Mouse (Mus musculus): ENCODE measurements around the gene Bmp3. TPM values are rescaled to one million over a fixed set of nuclear protein-coding genes. Genes with fewer than 3 reads are reported as not detected.

Gene Bmp3
- polyA plus RNA-seq, 1 experiment from 2014 or later: 0.83 TPM

DNA sequence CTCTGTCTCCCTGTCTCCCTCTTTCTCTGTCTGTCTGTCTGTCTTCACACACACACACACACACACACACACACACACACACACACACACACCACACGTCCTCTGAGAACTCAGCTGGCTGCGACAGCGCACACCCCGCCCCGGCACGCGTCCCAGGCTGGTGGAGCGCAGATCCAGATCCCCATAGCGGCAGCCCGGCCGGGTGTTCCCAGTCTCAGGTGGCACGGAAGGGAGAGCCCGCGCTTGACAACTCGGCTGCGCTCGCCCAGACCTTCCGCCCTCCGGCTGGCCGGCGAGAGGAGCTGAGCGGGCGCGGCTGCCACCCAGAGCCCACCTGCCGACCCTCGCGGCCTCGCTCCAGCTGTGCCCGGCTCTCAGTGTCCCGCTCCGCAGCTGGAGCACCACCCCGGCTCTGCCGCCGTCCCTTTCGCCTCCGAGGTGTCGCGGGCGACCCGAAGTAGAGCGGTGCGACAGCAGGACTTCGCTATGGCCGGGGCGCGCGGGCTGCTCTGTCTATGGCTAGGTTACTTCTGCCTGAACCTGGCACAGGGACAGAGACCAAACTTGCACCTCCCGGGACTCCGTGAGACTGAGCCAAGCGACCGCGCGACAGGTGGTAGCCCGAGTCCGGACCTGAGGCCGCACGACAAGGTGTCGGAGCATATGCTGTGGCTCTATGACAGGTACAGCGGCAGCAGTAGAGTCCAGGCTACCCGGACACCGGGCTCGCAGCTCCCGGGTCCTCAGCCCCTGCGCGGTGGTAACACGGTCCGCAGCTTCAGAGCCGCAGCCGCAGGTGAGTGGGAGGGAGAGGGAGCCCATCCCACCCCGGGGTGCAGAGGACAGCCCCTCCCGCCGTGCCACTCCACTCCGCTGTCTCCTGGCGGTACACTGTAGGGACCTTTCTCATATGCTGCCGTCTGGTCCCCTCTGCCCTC lies 681 bp downstream of the Bmp3 start:
- Histone ChIP-seq H3K27ac (no peak overlapping the region), H3K9me3 (replicated peaks) (no peaks in the 10 kb centered on the region), H3K9ac (peak overlapping the region; percentile 49; the same call in 1 of the 2 replicates), H3K36me3 (no peaks in the 10 kb centered on the region), H3K4me3 (peak overlapping the region; percentile 61), H3K27me3 (peaks cover 62% of the 10 kb centered on the region), H3K4me2 (peak overlapping the region; percentile 99), H3K4me1 (replicated peaks) (peaks cover 12% of the 10 kb centered on the region)
- under 1% methylated on average over 75 of the region's 75 CpGs for WGBS
- ATAC-seq (replicated peaks; ENCODE audit: insufficient number of reproducible peaks, insufficient read depth, low FRiP score, low read depth): peak; percentile 47

DNA sequence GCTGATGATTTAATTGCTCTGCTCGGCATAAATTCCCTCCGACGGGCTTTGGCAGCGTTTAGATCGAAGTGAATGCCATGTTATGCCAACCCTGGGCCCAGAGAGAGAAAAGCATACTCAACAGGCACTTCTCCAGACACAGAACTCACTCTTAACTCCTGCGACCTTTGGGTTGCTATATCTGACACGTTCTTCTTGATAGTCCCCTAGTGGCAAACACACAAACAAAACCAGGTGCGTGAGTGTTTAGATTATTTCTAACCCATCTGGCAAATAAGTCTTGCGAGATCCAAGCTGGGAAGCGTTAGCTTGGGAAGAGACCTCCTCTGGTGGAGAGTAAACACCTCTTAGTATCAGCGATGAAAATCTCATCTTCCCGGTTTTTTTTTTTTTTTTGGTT lies 1.5 kb downstream of the Bmp3 start:
- 11% methylated on average over 12 of the region's 12 CpGs for WGBS
- H3K27ac ChIP-seq: no peak overlapping the region

DNA sequence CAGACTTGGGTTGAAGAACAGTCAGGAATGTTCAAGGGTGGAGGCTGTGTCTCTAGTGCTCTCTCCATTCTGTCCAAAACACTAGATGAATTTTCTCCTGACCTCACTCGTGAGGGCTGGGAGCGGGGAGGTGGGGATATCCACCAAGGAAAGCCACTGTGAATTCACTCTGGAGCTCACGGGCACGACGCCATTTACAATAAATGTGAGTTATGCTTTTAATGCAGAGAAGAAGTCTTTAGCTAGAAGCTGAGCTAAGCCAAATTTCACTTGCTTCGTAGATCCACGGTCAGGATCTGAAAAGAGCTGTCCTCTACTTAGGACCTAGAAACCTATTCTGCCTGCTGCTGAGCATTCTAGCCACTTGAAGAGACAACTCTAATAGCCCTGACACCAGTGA lies 2.1 kb downstream of the Bmp3 start:
- Histone ChIP-seq H3K4me1 (replicated peaks) (peaks cover 12% of the 10 kb centered on the region), H3K9ac (no peak overlapping the region), H3K27me3 (peaks cover 61% of the 10 kb centered on the region), H3K9me3 (replicated peaks) (no peaks in the 10 kb centered on the region), H3K4me2 (0 out of 2 replicates have a peak overlapping the region, but pooled peaks have one; percentile 99), H3K36me3 (no peaks in the 10 kb centered on the region), H3K27ac (no peak overlapping the region), H3K4me3 (no peak overlapping the region)
- no peak for ATAC-seq (replicated peaks; ENCODE audit: insufficient number of reproducible peaks, insufficient read depth, low FRiP score, low read depth)
- 60% methylated on average over 7 of the region's 7 CpGs for WGBS

More for the DNA sequence above, 1.5 kb downstream of the Bmp3 start:
- Histone ChIP-seq H3K4me2 (peak overlapping the region; percentile 99), H3K9me3 (replicated peaks) (no peaks in the 10 kb centered on the region), H3K4me1 (replicated peaks) (peaks cover 12% of the 10 kb centered on the region), H3K9ac (no peak overlapping the region), H3K4me3 (peak overlapping the region; percentile 61), H3K36me3 (no peaks in the 10 kb centered on the region), H3K27me3 (peaks cover 62% of the 10 kb centered on the region)
- ATAC-seq (replicated peaks; ENCODE audit: insufficient number of reproducible peaks, insufficient read depth, low FRiP score, low read depth): no peak

DNA sequence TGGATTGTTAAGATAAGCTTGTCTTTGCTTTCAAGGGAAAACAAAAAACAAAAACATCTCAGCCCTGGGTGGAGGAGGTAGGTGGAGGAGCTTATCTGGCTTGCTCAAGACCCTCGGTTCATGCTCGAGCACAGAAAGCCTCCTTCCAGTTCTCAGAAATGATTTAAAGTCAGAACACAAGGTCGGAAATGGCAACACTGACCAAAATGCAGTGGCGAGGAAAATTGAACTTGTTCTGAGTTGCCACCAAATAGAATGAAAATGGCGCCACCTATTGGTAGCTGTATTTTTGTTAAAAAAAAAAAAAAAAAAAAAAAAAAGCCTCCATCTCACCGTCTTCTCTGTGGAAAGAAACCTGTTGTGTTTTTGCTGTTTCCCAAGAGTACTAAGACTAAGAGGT lies 9.7 kb downstream of the Bmp3 start:
- H3K4me1 ChIP-seq (replicated peaks): no peaks in the 10 kb centered on the region
- no peak overlapping the region for H3K27ac ChIP-seq
- H3K27me3 ChIP-seq: 0 out of 2 replicates have a peak, but pooled peaks cover 7% of the 10 kb centered on the region
- ATAC-seq (replicated peaks; ENCODE audit: insufficient number of reproducible peaks, insufficient read depth, low FRiP score, low read depth): no peak
- no peak overlapping the region for H3K9ac ChIP-seq
- H3K36me3 ChIP-seq: no peaks in the 10 kb centered on the region
- no peaks in the 10 kb centered on the region for H3K9me3 ChIP-seq (replicated peaks)
- H3K4me3 ChIP-seq: no peak overlapping the region
- 1% methylated on average over 6 of the region's 6 CpGs for WGBS
- H3K4me2 ChIP-seq: peak overlapping the region; percentile 37; the same call in 1 of the 2 replicates

DNA sequence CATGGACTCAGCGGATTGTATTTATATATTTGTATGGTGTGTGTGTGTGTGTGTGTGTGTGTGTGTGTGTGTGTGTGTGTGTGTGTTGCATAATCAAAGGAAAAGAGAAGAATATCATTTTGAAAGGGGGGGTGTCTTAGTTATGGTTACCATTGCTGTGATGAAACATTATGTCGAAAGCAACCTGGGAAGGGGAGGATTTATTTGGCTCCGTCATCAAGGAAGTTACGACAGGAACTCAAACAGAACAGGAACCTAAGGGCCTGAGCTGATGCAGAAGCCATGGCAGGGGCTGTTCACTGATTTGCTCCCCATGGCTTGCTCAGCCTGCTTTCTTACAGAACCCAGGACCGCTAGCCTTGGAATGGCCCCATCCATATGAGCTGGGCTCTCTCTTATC lies 10.9 kb downstream of the Bmp3 start:
- no peak for ATAC-seq (replicated peaks; ENCODE audit: insufficient number of reproducible peaks, insufficient read depth, low FRiP score, low read depth)

DNA sequence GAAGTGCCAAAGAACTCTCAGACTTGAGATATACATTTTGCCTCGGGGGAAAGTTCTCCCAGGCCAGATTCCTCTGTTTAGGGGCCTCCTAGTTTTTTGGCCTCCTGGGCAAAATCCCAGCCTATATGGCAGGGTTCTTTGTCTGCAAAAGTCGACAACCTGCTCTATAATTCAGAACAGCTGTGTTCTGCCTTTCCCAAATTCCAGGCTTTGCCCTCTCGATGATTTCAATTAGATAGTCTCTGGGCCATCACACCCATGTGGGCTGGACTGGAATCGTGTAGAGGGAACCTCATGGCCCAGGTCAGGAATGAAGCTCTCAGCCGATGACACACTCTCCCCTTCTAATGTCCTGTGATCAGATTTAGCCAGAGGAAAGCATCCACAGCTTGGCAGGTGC lies 21.8 kb downstream of the Bmp3 start:
- no peak overlapping the region for H3K27ac ChIP-seq
- no peaks in the 10 kb centered on the region for H3K36me3 ChIP-seq
- 48% methylated on average over 5 of the region's 5 CpGs for WGBS
- H3K9ac ChIP-seq: no peak overlapping the region
- no peaks in the 10 kb centered on the region for H3K27me3 ChIP-seq
- ATAC-seq (replicated peaks; ENCODE audit: insufficient number of reproducible peaks, insufficient read depth, low FRiP score, low read depth): no peak
- H3K4me1 ChIP-seq (replicated peaks): no peaks in the 10 kb centered on the region
- no peak overlapping the region for H3K4me2 ChIP-seq
- no peaks in the 10 kb centered on the region for H3K9me3 ChIP-seq (replicated peaks)
- no peak overlapping the region for H3K4me3 ChIP-seq

More for the DNA sequence above, 10.9 kb downstream of the Bmp3 start:
- Histone ChIP-seq H3K4me1 (replicated peaks) (no peaks in the 10 kb centered on the region), H3K27me3 (0 out of 2 replicates have a peak, but pooled peaks cover 7% of the 10 kb centered on the region), H3K4me2 (no peak overlapping the region), H3K9ac (no peak overlapping the region), H3K9me3 (replicated peaks) (no peaks in the 10 kb centered on the region), H3K4me3 (no peak overlapping the region), H3K36me3 (no peaks in the 10 kb centered on the region), H3K27ac (no peak overlapping the region)
- WGBS: 78% methylated on average over 5 of the region's 5 CpGs

DNA sequence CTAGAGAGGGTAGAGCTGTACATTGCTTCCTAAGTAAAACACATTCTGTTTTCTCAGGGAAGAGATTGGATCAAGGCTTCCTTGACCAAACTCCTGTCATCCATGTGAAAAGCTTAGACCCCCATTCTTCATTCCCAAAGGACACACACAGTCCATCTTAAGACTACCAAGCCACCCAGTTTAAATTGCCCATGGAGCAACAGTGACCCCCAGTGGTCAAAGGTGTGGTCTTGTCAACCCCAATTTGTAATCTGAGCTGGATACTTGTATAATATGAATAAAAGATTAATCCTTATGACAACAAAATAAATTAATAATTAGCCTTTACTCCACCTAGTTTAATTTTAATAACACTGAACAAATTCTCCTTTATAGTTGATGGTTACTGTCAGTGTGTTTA lies 24.7 kb downstream of the Bmp3 start:
- Histone ChIP-seq H3K9me3 (replicated peaks) (no peaks in the 10 kb centered on the region), H3K4me3 (no peak overlapping the region), H3K27ac (no peak overlapping the region), H3K27me3 (no peaks in the 10 kb centered on the region), H3K4me1 (replicated peaks) (no peaks in the 10 kb centered on the region), H3K9ac (no peak overlapping the region), H3K36me3 (no peaks in the 10 kb centered on the region), H3K4me2 (no peak overlapping the region)
- no peak for ATAC-seq (replicated peaks; ENCODE audit: insufficient number of reproducible peaks, insufficient read depth, low FRiP score, low read depth)

DNA sequence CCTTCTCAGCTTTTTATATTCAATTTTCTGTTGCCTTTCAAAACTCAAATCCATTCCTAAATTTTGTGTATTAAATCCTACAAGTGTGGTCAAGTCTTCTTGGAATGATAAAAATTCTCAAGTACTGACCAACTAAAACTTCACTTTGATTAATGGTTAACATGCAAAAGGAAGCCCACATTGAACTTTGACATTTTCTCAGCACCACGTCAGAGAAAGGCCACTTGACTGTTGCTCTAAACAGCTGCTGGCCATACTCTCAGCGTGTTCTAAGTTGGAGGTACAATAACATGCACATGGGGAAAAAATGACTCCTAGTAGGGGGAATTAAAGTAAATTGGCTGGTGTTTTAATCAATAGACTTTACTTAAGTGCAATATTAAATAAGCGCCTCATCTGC lies 27.9 kb downstream of the Bmp3 start:
- H3K4me3 ChIP-seq: no peak overlapping the region
- H3K27me3 ChIP-seq: no peaks in the 10 kb centered on the region
- H3K9me3 ChIP-seq (replicated peaks): no peaks in the 10 kb centered on the region
- no peaks in the 10 kb centered on the region for H3K4me1 ChIP-seq (replicated peaks)
- no peak overlapping the region for H3K9ac ChIP-seq
- WGBS: 65% methylated on average over 3 of the region's 3 CpGs
- H3K27ac ChIP-seq: no peak overlapping the region
- ATAC-seq (replicated peaks; ENCODE audit: insufficient number of reproducible peaks, insufficient read depth, low FRiP score, low read depth): no peak
- no peaks in the 10 kb centered on the region for H3K36me3 ChIP-seq
- no peak overlapping the region for H3K4me2 ChIP-seq

DNA sequence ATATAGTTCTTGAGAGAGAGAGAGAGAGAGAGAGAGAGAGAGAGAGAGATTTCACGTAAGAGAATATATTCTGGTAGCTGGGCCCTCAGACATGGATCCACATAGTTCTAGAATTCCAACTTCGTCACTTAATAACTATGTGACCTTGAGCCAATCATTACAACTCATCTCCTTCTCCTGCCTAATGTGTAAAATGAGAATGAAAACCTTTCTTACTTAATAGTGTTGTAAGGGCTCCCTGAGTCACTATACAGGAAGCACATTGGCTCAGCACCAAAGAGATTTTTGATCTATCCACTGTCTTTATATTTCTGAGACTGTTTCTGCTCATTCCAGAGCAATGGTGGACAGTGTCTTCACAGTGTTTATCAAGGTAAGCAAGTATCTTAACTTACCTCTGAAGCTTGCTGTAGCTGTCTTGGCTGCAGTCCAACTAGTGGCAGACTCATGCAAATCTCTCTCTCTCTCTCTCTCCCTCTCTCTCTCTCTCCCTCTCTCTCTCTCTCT lies 36.4 kb downstream of the Bmp3 start:
- no peak overlapping the region for H3K27ac ChIP-seq
- H3K9me3 ChIP-seq (replicated peaks): no peaks in the 10 kb centered on the region
- no peaks in the 10 kb centered on the region for H3K27me3 ChIP-seq
- H3K36me3 ChIP-seq: no peaks in the 10 kb centered on the region
- H3K4me2 ChIP-seq: no peak overlapping the region
- ATAC-seq (replicated peaks; ENCODE audit: insufficient number of reproducible peaks, insufficient read depth, low FRiP score, low read depth): no peak
- WGBS: 54% methylated on average over 2 of the region's 2 CpGs
- no peak overlapping the region for H3K4me3 ChIP-seq
- no peaks in the 10 kb centered on the region for H3K4me1 ChIP-seq (replicated peaks)
- H3K9ac ChIP-seq: no peak overlapping the region

DNA sequence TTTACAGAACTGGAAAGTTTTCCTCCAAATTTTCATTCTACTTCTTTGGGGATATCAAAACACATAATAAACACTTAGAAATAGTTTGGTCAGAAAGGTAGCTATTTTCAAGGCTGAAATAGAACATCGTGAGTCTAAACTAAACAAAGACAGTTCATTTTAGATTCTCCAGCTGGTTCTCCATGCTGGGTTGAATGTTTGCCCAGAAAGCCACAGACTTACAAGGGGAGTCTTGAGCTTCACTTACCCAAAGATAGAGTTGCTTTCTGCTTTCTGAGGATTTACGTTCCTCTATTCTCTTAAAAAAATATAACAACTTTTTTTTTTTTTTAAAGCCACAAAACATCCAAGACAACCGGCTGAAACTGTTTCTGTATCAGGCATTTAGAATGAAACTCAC lies 40.1 kb downstream of the Bmp3 start:
- H3K4me3 ChIP-seq: no peak overlapping the region
- 76% methylated on average over 3 of the region's 3 CpGs for WGBS
- no peaks in the 10 kb centered on the region for H3K27me3 ChIP-seq
- H3K27ac ChIP-seq: no peak overlapping the region
- no peak overlapping the region for H3K9ac ChIP-seq
- H3K36me3 ChIP-seq: no peaks in the 10 kb centered on the region
- no peak for ATAC-seq (replicated peaks; ENCODE audit: insufficient number of reproducible peaks, insufficient read depth, low FRiP score, low read depth)
- H3K4me1 ChIP-seq (replicated peaks): no peaks in the 10 kb centered on the region
- no peak overlapping the region for H3K4me2 ChIP-seq
- no peaks in the 10 kb centered on the region for H3K9me3 ChIP-seq (replicated peaks)

DNA sequence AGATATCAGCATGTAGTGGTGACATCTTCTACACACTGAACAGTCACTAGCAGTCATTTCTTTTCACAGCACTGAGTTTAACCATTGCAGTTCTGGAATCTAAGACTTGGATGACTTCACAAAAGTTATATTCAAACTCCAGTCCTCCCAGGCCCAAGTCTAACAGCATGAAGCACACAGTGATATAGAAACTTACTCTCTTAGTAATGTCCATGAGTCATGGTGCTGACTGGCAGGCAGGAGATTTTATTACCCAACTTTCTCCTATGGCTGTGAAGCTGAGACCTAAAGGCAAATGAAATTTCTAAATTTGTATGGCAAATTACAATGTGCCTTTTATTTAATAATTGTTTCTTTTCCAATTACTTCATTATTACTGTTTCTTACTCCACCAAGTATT lies 43.7 kb downstream of the Bmp3 start:
- no peaks in the 10 kb centered on the region for H3K27me3 ChIP-seq
- no peak overlapping the region for H3K4me2 ChIP-seq
- no peaks in the 10 kb centered on the region for H3K4me1 ChIP-seq (replicated peaks)
- H3K4me3 ChIP-seq: no peak overlapping the region
- H3K36me3 ChIP-seq: no peaks in the 10 kb centered on the region
- no peak overlapping the region for H3K9ac ChIP-seq
- H3K27ac ChIP-seq: no peak overlapping the region
- H3K9me3 ChIP-seq (replicated peaks): no peaks in the 10 kb centered on the region
- no peak for ATAC-seq (replicated peaks; ENCODE audit: insufficient number of reproducible peaks, insufficient read depth, low FRiP score, low read depth)

DNA sequence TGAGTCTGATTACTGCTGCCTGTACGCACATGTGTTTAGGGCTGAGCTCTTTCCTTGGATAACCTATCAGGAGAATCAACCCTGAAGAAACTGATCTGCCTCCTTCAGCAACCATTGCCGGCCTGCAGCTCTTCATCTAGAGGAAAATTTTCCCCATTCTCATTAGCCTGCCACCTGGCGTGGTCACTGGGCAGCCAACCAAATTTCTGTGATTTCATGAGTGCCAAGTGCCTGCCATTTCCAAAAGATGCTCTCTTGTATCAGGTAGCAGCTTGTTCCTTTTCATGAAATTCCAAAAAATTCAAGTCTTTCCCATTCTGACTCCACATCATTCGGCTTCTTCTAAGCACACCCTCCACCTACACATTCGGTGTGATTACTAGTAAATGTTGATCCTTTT lies 46.7 kb downstream of the Bmp3 start:
- WGBS: 75% methylated on average over 5 of the region's 5 CpGs
- no peaks in the 10 kb centered on the region for H3K27me3 ChIP-seq
- no peak overlapping the region for H3K27ac ChIP-seq
- no peaks in the 10 kb centered on the region for H3K9me3 ChIP-seq (replicated peaks)
- H3K4me2 ChIP-seq: no peak overlapping the region
- no peak overlapping the region for H3K4me3 ChIP-seq
- H3K36me3 ChIP-seq: no peaks in the 10 kb centered on the region
- H3K4me1 ChIP-seq (replicated peaks): no peaks in the 10 kb centered on the region
- no peak overlapping the region for H3K9ac ChIP-seq
- no peak for ATAC-seq (replicated peaks; ENCODE audit: insufficient number of reproducible peaks, insufficient read depth, low FRiP score, low read depth)
